Mouse (Mus musculus) lung, adult 18-20 months (tissue): Measurements from ENCODE around the gene Pald1.

ENCODE experiments used
- DNase-seq, 2 experiments: peaks; one replicate each; pipeline ENCODE4 v3.0.0; 2022; ENCODE audit warnings: mixed read lengths in 2 of 2

Gene Pald1

GRCm38 (mm10) chr10:61383021-61383714 lies at the start of gene Pald1:
Gene Pald1, minus strand, starts transcription at chr10:61383530.
- peak; percentile 81 to 87 for DNase-seq

- DNase-seq: no peak
These were observed 48.0 kb upstream of the Pald1 start for GRCm38 (mm10) chr10:61431375-61431774.

GRCm38 (mm10) chr10:61429043-61429442 lies 45.7 kb upstream of the Pald1 start:
- no peak for DNase-seq

DNA sequence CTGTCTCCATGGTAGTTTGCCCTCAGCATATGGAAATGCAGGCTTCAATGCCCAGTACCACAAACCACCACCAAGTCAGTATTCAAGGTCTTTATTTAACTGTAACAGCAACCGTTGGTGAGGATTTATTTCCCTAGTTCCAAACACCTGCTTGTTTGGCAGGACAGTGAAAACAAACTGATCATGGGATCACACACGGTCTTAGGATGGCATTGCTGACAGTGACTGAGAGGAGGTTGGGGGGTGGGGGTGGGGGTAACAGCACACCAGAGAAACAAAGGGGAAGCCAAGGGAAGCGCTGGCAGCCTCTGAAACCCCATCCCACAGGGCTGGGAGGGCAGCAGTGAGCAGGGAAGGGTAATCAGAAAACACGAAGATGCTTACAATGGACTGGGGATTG lies 45.1 kb upstream of the Pald1 start:
- DNase-seq: no peak

- DNase-seq: no peak
These were observed 44.6 kb upstream of the Pald1 start for GRCm38 (mm10) chr10:61427951-61428350.

DNA sequence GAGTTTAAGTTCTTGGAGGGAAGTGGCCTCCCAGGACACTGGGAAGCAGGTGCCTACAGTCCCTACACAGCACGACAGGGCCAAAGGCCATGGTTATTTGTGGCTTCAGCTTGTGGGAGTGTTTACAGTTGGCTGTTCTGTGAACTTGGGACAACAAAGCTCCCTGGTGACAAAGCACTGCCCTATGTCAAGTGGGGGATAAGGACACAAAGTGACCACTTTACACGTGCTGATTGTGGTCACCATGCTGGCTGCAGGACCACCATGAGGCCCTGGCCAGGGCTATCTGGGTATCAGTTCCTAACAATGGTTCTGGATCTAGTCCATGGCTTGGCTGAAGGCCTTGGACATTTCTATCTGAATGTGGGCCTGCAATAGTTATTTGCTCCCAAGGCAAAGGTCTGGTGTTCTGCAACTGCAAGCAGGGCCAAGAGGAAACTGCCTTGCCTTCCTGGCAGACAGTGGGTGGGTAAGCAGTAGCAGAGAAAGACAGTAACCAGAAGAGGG lies 43.0 kb upstream of the Pald1 start:
- peak; percentile 47 to 60 for DNase-seq

DNA sequence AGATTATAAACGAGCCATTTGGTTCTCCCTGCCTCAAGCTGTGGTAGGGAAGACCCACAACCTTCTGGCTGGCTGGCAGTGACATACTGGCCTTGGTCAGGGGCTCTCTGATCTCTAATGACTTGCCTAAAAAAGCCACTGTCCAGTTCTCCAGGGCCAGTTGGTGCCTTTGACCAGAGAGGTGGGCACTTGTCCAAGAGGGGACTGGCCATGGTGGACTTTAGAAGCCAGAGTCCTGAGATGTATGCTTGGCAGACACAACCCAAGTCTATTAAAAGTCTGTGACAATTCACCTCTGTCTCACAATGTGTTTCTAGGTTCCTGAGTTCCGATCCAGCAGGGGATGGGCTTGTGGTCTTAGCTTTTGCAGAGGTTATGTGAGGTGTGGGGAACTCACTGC lies 41.7 kb upstream of the Pald1 start:
- DNase-seq: no peak

DNA sequence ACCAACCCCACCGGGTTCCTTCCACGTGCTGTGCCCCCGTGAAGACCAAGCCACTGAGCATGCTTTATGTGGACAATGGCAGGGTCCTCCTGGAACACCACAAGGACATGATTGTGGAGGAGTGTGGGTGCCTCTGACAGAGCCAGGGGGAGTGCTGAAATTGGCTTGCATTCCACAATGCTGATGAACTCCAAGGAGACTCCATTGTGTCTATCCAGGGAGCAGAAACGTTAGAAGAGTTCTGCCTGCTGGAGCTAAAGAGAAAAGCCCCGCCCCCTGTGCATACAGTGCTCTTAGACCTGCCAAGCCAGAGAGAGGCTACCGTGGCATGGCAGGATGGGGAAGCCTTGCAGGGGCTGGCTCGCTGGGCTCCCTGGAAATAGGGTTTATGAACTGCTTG lies 41.2 kb upstream of the Pald1 start:
- no peak for DNase-seq

DNA sequence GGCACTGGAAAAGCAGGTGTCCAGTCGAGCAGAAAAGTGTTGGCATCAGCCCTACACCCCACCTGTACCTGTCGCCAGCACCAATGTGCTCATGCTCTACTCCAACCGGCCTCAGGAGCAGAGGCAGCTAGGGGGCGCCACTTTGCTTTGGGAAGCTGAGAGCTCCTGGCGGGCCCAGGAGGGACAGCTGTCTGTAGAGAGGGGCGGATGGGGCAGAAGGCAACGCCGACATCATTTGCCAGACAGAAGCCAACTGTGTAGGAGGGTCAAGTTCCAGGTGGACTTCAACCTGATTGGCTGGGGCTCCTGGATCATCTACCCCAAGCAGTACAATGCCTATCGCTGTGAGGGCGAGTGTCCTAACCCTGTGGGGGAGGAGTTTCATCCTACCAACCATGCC lies 40.0 kb upstream of the Pald1 start:
- peak; percentile 22 to 44 for DNase-seq

- peak in 1 of 2 experiments; percentile 8 for DNase-seq
These were observed 39.5 kb upstream of the Pald1 start for GRCm38 (mm10) chr10:61422861-61423260.

- DNase-seq: peak in 1 of 2 experiments; percentile 36
These were observed 36.7 kb upstream of the Pald1 start for GRCm38 (mm10) chr10:61420011-61420410.

DNA sequence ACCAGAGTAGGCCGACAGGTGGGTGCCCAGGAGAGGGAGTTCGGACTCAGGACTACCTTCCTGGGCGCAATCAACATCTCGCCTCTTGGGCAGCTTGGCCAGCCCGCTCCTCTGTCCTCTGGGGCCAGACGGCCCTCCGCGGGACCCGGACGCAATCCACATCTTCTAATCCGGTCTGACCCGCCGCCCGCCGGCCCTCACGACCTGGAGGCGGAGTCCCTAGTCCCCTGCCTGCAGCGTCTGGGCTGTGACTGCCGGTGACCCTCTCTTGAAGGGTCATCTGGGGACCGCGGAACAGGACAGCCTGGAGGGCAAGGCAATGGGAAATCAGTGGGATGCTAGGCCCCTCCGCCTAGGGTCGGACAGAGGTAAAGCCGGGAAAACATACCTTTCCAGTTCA lies 35.8 kb upstream of the Pald1 start:
- DNase-seq: no peak

- DNase-seq: no peak
These were observed 35.0 kb upstream of the Pald1 start for GRCm38 (mm10) chr10:61418131-61418900.

DNA sequence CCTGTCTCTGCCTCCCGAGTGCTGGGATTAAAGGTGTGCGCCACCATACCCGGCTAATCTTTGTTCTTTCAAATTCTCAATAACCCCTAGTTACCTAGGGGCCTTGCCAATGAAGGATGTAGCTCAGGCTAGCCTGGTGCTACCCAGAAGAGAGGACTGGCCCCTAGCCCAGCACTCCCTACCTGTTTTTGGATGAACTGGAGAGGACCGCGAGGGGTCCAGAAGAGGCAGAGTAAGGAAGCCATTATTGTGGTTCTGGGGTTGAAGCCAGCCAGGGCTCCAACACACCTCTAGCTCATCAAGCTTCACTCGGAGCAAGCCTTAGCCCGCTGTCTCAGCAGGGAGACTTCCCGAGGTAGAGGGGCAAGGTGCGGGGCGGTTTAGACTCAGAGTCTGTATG lies 34.3 kb upstream of the Pald1 start, which contains the start of gene Nodal:
TSS of gene Nodal (plus strand) at position 301 of the 400 bp plus-strand sequence.
- DNase-seq: no peak

DNA sequence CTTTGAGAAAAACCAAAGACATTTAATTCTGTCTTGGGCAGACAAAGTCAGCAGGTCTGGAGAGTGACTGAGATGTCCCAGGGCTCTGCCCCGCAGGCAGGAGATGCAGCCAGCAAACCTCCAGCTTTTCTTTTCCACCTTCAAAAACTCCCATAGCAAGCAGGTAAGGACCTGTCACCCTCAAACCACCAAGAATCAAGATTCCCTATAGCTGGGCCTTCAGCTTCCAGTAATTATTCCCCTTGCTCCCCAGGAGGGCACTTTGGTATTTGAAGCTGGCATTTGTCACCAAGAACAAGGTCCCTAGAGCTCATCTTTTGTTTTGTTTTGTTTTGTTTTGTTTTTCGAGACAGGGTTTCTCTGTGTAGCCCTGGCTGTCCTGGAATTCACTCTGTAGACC lies 33.7 kb upstream of the Pald1 start:
- DNase-seq: no peak

GRCm38 (mm10) chr10:61416561-61416960 lies 33.2 kb upstream of the Pald1 start:
- no peak for DNase-seq

DNA sequence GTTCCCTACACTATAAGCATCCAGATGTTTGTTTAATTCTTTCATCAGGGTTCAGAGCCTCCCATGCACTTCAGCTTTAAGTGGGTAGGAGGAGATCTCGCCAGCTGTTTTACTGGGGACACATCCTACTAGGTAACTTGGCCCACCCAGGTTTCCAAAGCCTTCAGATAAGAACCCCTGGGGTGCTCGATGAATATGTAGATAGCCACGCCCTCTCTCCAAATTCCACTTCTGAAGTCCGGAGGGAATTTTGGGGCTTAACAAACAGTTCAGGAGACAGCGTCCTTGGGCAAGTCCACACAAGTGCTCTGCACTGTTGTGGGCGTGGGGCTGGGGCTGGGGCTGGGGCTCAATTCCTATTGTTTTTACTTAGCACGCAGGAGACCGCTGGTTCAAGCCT lies 32.6 kb upstream of the Pald1 start:
- DNase-seq: no peak

- DNase-seq: no peak
These were observed 31.9 kb upstream of the Pald1 start for GRCm38 (mm10) chr10:61415240-61415639.

DNA sequence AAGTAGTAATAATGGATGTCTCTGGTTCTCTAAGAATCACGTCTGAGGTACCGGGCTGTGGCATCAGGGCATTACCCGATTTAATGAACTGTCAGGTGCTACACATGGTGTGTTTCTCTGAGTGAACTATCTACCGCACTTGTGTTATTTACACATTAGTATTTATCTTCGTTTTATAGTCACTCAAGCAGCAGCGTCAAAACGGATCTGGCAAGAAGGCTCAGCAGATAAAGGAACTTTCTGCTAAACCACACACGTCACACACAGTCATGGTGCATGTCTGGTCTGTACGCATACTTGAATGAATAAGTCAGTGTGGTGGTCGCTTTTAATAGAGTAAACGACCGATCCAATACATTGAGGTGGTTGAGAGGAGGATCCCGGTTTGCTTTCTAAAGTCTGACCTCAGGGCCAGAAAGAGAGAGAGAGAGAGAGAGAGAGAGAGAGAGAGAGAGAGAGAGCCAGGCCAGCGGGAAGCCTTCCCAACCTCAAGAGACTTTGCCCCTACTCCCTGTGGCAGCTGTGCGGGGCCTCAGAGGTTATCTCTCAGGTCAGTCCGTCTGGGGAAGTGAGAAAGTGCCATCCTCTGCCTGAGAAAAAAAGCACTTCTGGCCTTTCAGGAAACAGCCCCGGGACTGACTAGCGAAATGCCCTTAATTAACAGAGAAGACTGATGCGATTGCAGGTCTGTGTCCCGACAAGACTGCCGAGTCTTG lies 29.7 kb upstream of the Pald1 start:
- no peak for DNase-seq

DNA sequence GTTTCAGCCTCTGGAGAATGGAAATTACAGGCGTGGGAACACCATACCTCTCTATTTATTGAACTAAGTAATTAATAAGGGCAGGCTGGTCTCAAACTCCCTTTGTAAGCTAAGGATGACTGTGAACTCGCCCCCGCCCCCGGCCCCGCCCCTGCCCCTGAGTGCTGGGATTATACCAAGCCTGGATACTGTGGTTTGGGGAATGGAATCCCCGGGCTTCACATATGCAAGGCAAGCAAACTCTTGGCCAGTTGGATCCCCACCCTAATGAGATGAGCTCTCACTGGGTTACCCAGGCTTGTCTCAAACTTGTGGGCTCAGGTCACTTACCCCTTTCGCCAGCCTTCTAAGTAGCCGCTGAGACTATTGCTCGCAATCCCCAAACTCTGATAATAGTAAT lies 26.9 kb upstream of the Pald1 start:
- no peak for DNase-seq

DNA sequence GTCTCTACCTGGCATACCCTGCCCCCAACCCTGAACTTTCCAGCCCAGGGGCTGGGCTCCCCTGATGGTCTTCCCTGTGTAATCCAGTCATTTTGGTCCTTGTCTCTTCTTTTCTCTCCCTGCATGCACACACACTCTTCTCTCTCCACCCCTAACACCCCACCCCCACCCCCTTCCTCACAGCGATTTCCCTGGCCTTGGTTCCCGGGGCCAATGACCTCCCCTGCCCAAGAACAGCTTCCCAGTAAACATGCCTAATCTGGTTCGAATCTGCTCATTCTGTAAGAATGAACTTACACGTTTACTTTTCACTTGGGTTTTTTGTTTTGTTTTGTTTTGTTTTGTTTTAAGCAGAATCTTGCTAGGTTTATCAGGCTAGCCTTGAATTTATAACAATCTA lies 26.4 kb upstream of the Pald1 start:
- DNase-seq: no peak

- DNase-seq: no peak
These were observed 22.6 kb upstream of the Pald1 start for GRCm38 (mm10) chr10:61405958-61406357.

DNA sequence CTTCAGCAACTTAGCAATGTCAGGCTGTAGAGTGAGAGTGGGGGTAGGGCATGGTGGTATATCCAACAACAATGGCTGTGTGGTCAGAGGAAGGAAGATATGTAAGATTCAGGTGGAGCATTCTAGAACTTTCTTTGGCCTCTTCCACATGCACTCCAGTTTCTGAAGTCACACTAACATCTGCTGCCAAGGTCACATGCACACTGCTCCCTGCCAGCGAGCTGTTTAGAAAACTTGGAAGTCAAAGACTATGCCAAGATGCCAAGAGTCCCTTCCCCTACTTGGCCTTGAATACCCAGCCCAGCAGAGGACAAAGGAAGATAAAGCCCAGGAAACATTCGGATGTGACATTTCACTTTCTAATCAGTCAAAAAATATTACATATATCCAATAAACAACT lies 19.6 kb upstream of the Pald1 start:
- peak in 1 of 2 experiments; percentile 22 for DNase-seq
